Mouse (Mus musculus) splenic B cell, adult 2 months (primary cell): ENCODE measurements around the gene Pik3ap1.

Experiments
- DNase-seq: peaks from one replicate; pipeline ENCODE4 v3.0.0-alpha.2; 2011; ENCODE audit warnings: low read depth, low spot score
- H3K27me3 ChIP-seq: 2 replicates; pipeline ENCODE4 v1.6.1; 2012; ENCODE audit warnings: mild to moderate bottlenecking, low read length, moderate library complexity, mixed read lengths; ENCODE audit not compliant: control insufficient read depth, poor library complexity, insufficient read depth, severe bottlenecking
- H3K36me3 ChIP-seq: 2 replicates; pipeline ENCODE4 v1.6.1; 2012; ENCODE audit warnings: mild to moderate bottlenecking, low read length, moderate library complexity, mixed read lengths; ENCODE audit not compliant: control insufficient read depth, poor library complexity, insufficient read depth, severe bottlenecking

Pik3ap1 gene

GRCm38 (mm10) chr19:41381581-41382239 is 3.2 kb downstream of the Pik3ap1 start:
- H3K27me3 ChIP-seq, result no peaks in the 10 kb centered on the region
- DNase-seq, result no peak
- H3K36me3 ChIP-seq, result no peaks in the 10 kb centered on the region

DNA sequence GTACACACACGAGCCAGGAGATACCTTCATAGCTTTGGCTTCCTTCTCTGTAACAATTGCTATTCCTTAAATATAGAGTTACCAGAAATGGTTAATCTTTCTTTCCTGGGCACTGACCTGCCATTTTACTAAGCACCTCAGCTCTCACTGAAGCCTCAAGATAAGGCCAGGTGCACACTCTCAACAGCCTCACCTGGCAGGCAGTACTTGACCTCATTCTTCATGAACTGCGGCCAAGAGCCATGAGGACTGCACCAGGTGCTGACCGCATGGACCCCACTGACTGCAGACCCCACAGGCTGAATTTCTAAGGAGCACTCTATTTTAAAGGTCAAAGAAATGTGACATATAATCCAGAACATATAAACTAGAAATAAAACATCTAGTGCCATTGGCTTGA is 5.7 kb downstream of the Pik3ap1 start:
- H3K27me3 ChIP-seq, result no peaks in the 10 kb centered on the region
- H3K36me3 ChIP-seq, result peaks cover 6% of the 10 kb centered on the region
- DNase-seq, result no peak

GRCm38 (mm10) chr19:41375791-41376190 is 9.1 kb downstream of the Pik3ap1 start:
- H3K27me3 ChIP-seq, result no peaks in the 10 kb centered on the region
- no peak for DNase-seq

DNA sequence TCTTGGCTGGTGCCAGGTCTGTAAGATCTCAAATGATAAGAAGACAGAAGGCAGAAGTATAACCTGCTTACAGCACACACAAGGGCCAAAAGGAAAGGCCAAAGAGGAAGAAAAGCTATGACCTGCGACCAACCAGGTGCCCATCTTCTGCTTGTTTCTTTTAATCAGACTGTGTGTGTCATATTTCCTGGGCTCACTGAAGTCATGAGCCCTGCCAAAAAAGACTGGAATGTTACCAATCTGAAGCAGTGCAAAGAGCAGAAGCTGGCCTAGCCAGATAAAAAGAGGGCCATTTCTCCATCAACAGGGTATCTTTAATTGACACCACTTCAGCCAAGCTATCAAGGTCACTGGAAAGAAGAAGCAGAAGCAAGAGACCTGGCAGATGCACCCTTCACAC is 9.8 kb downstream of the Pik3ap1 start:
- peaks cover 9% of the 10 kb centered on the region for H3K36me3 ChIP-seq
- H3K27me3 ChIP-seq, result no peaks in the 10 kb centered on the region
- DNase-seq, result no peak

More at GRCm38 (mm10) chr19:41375791-41376190, 9.1 kb downstream of the Pik3ap1 start:
- H3K36me3 ChIP-seq, result peaks cover 9% of the 10 kb centered on the region

GRCm38 (mm10) chr19:41374658-41375057 is 10.2 kb downstream of the Pik3ap1 start:
- DNase-seq, result no peak
- Histone ChIP-seq H3K36me3 (peaks cover 9% of the 10 kb centered on the region), H3K27me3 (no peaks in the 10 kb centered on the region)

GRCm38 (mm10) chr19:41372322-41372721 is 12.6 kb downstream of the Pik3ap1 start:
- Histone ChIP-seq H3K36me3 (peaks cover 9% of the 10 kb centered on the region), H3K27me3 (no peaks in the 10 kb centered on the region)
- peak; percentile 86 for DNase-seq

DNA sequence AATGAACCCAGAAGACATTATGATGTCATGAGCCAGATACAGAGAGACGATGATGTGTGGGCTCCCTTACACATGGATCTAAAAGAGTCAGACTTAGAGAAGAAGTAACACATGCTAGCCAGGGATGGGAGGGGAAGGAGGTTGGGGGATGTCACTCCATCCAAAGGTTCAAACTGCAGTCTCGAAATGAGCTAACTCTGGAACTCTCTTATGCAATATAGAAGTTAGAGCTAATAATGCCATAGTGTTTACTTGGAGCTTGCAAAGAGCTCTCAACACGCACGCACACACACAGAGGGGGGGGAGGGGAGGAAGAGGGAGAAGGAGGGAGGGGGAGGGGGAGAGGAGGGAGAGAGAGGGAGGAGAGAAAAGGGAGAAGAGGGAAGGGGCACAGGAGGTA is 13.5 kb downstream of the Pik3ap1 start:
- Histone ChIP-seq H3K27me3 (no peaks in the 10 kb centered on the region), H3K36me3 (peaks cover 11% of the 10 kb centered on the region)
- no peak for DNase-seq

DNA sequence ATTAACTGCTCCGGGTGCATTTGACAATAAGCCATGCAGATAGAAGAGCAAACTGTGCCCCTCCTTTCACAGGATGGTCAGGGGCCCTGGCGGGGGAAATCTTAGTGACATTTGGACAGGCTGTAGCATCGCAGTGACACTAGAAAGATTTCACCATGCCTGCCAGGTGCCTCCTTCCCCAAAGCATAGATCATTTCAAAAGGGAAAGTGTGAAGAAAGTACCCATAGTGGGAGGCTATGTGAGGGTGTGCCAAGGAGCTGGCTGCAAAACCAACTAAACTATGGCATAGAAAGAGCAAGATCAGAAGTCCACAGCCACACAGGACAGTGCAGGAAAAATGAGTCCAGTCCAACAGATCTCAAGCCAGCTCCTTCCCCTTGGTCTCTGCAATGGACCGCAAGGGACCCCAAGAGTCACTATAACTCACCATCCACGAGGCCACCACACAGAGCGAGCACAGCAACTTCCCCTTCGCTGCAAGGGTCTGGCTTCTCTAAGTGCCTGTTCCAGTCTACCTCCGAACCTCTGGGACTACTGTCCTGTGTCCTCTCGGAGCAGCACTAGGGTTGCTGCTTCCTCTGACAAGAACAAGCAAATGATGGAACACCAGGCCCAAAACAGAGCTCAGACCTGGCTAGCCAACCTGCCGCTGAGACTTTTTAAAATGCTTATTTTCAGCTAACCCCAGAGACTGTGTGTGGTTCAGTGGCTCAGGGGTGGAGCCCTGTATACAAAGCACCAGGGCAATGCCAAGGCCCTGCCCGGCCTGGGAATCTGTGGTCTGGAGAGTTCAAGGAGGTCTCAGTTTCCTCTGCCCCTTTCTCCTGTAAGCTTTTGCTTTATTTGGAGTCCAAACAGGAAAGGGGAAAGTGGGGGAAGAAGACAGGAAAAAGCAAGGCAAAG is 15.1 kb downstream of the Pik3ap1 start:
- H3K27me3 ChIP-seq, result no peaks in the 10 kb centered on the region
- DNase-seq, result peak; percentile 68

GRCm38 (mm10) chr19:41366854-41367517 is 17.9 kb downstream of the Pik3ap1 start:
- peaks cover 4% of the 10 kb centered on the region for H3K36me3 ChIP-seq
- peak; percentile 73 for DNase-seq

More for the DNA sequence above, 15.1 kb downstream of the Pik3ap1 start:
- peaks cover 10% of the 10 kb centered on the region; the same call in 1 of the 2 replicates for H3K36me3 ChIP-seq

GRCm38 (mm10) chr19:41366192-41366853 is 18.6 kb downstream of the Pik3ap1 start:
- DNase-seq, result peak; percentile 83
- H3K36me3 ChIP-seq, result peaks cover 4% of the 10 kb centered on the region
- no peaks in the 10 kb centered on the region for H3K27me3 ChIP-seq

More at GRCm38 (mm10) chr19:41366854-41367517, 17.9 kb downstream of the Pik3ap1 start:
- H3K27me3 ChIP-seq, result no peaks in the 10 kb centered on the region

DNA sequence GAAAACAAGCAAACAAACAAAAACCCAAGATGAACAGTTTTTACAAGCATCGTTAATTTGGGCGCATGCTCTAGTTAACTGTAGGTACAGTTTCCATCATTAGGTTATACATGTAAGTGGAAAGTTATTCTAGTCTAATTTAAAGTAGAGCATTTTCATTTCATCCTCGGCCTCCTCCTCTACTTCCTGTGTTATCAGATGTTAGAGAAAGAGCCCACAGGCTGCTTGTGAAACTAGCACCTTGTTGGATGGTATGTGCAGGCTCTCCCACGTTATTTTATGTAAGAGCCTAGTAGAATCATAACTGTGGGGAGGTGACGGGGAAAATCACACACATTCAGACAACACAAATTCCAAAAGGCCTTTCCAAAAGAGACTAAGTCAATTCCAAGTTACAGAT is 19.3 kb downstream of the Pik3ap1 start:
- H3K27me3 ChIP-seq, result no peaks in the 10 kb centered on the region
- H3K36me3 ChIP-seq, result peaks cover 4% of the 10 kb centered on the region
- DNase-seq, result peak; percentile 65

DNA sequence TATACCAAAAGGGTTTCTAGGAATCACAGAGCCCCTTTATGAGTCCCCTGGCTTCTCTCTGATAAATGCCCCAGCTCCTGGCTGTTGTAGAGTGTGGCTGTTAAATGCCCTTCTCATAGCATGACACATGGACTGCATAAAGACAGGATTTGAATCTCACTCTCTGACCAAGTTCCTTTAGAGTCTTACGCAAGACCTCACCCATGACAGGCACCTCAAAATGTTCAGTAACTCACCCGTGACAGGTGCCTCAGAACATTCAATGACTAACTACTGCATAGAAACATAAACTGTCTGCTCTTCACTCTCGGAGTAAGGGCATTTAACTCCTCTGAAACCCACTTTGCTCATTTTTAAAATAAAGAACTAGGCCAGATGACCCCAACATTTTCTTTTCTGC is 20.4 kb downstream of the Pik3ap1 start:
- no peaks in the 10 kb centered on the region for H3K27me3 ChIP-seq
- peaks cover 4% of the 10 kb centered on the region for H3K36me3 ChIP-seq
- peak; percentile 83 for DNase-seq

DNA sequence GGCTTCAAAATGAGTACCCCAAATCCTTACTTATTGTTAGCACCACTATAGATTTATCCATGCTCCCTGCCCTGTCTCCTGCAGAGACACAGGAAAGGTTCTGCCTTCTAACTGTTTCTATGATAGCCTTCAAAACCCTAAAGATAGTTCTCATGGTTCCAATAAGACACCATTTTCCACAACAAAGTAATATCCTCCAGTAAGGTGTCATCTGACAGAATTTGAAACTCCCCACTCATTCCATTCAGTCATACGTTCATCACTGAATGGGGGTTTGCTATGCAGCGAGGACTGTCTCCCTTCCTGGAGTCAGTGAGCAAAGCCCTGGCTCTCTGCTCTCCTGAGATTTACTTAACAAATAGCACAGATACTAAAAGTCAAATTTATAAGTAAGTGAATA is 21.9 kb downstream of the Pik3ap1 start:
- no peaks in the 10 kb centered on the region for H3K27me3 ChIP-seq
- DNase-seq, result no peak

GRCm38 (mm10) chr19:41360459-41360858 is 24.4 kb downstream of the Pik3ap1 start:
- H3K36me3 ChIP-seq, result peaks cover 3% of the 10 kb centered on the region
- peak; percentile 68 for DNase-seq

More for the DNA sequence above, 21.9 kb downstream of the Pik3ap1 start:
- peaks cover 4% of the 10 kb centered on the region for H3K36me3 ChIP-seq

More at GRCm38 (mm10) chr19:41360459-41360858, 24.4 kb downstream of the Pik3ap1 start:
- no peaks in the 10 kb centered on the region for H3K27me3 ChIP-seq
